Mouse (Mus musculus) induced T-regulatory cell, adult 2 months (primary cell): ENCODE measurements around the gene Fam241b.

Source experiments
- DNase-seq: peaks from one replicate; pipeline ENCODE4 v3.0.0-alpha.2; 2012; ENCODE audit warnings: low read depth

The Fam241b gene

GRCm38 (mm10) chr10:62143820-62144219 lies at the start of gene Fam241b:
Gene Fam241b (minus strand): TSS chr10:62143920.
- no peak for DNase-seq

- DNase-seq = no peak
Measured at GRCm38 (mm10) chr10:62192701-62193157, 49.0 kb upstream of the Fam241b start.

- no peak for DNase-seq
Measured at GRCm38 (mm10) chr10:62190821-62191220, 47.1 kb upstream of the Fam241b start.

GRCm38 (mm10) chr10:62189910-62190309 lies 46.2 kb upstream of the Fam241b start:
- DNase-seq = no peak

GRCm38 (mm10) chr10:62189303-62189702 lies 45.6 kb upstream of the Fam241b start:
- DNase-seq = no peak

DNA sequence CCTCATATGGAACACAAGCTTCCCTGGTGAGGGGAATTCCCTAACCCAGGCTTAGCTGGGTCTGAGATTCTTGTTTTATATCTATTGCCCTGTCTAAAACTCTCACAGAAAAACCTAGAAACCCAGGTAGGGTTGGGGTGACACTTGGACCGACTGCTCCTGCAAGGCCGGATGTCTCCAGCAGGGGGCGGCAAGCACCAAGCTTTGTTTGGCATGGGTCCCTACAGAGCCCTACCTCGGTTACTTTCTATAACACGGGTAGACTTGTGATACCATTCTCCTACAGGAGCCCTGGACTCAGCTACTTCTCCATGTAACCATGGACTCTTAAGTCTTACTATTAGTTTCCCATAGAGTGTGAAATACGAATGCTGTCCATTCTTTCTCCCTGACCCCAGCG lies 43.2 kb upstream of the Fam241b start:
- peak; percentile 76 for DNase-seq

DNA sequence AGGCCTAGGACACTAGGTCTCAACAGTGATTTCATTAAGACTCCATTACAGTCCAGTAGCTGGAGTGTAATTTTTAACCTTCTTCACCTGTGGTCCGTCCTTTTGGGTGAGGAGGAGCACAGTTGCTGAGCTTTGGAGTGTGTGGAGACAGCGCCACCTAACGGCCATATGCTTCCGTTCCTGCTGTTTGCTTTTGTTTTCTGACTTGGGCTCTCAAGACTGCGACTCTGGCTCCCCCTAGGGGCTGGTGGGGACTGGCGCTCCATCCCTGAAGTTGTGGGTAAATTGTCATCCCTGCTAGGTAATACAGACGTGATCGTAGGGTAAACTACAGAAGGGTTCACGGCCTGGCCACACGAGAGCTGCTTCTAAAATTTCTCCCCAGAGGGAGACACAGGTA lies 39.3 kb upstream of the Fam241b start:
- peak; percentile 96 for DNase-seq

- DNase-seq = peak; percentile 6
Measured at GRCm38 (mm10) chr10:62182471-62183014, 38.8 kb upstream of the Fam241b start.

DNA sequence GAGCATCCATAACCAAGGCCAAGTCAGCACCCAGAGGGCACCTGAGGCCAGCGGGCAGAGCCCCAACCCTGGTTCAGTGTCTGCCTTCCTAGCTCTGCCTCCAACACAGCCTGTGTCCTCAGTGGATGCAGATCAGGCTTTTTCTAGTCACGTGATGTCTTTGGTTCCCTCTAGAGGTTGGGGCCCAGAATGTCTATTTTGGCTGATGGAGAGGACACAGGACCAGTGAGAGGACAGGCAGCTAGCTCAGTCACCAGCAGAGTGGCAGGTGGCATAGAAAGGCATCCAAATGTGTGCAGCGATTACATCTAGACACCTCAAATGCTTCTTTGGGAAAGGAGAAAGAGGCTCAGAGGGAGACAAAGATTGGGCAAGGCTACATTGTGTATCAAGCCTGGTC lies 38.0 kb upstream of the Fam241b start:
- peak; percentile 30 for DNase-seq

DNA sequence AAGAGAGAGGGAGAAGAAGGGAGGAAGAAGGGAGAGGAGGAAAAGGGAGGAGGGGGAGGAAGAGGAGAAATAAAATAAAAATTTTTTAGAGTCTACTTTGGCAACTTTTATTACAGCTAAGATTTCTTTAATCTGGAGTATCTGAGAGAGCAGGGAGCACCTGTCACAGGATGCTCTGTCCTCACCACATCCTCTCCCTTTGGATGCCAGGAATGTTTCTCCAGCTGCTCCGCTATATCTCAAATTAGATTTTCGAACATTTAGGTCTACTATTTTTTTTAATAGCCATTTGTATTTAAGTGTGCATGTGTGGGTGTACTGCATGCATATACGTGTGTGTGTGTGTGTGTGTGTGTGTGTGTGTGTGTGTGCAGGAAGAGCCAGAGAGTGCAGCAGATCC lies 36.2 kb upstream of the Fam241b start:
- DNase-seq = no peak

- DNase-seq = no peak
Measured at GRCm38 (mm10) chr10:62174533-62175313, 31.0 kb upstream of the Fam241b start.

- DNase-seq = no peak
Measured at GRCm38 (mm10) chr10:62173941-62174448, 30.3 kb upstream of the Fam241b start.

DNA sequence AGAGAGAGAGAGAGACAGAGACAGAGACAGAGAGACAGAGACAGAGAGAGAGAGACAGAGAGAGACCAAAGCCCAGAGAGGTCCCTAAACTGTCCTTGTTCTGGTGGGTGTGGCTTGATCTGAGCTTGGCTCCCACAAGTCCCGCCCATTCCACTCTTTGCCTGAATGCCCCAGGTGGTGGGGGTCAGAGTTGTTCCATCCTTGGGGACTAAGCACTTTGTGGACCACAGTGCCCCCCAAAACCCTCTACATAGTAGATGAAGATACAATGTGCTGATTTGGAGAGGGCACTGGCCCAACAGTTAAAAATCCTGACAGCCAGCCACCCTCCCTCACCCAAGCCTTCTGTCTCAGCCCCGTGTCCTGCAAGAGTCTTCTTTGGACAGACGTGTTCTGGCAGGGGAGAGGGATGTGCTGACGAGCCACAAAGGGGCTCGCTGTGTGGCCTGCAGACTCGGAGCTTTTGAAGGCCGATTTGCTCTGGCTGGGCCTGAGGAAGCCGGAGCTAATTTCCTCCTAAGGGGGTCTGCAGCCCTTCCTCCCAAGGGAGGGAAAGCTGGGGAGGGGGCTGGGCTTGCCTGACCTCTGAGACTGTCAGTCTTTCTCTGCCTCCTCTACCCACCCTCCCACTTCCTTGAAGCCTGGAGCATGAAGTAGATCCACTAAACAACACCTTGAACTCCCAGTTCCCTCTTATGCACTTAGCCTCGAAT lies 29.3 kb upstream of the Fam241b start:
- no peak for DNase-seq

GRCm38 (mm10) chr10:62162410-62162809 lies 18.7 kb upstream of the Fam241b start:
- DNase-seq = no peak

DNA sequence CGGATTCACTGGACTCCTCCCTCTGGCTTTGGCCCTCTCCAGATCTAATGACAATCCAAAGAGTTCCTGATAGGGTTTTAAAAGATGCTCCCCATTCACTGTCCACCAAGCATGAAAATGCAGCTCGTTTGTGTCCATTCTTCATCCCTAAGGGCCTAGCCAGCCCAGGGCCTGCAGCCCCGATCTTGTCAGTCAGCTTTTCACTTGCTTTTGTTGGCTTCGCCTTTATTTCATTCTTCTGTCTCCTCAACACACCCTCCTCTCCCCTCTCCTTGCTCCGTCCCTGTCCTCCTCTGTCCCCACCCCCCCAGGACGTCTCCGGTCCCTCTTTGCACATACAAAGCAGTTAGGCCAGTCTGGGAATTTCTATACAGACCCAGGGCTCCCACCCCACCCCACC lies 6.2 kb upstream of the Fam241b start:
- no peak for DNase-seq

DNA sequence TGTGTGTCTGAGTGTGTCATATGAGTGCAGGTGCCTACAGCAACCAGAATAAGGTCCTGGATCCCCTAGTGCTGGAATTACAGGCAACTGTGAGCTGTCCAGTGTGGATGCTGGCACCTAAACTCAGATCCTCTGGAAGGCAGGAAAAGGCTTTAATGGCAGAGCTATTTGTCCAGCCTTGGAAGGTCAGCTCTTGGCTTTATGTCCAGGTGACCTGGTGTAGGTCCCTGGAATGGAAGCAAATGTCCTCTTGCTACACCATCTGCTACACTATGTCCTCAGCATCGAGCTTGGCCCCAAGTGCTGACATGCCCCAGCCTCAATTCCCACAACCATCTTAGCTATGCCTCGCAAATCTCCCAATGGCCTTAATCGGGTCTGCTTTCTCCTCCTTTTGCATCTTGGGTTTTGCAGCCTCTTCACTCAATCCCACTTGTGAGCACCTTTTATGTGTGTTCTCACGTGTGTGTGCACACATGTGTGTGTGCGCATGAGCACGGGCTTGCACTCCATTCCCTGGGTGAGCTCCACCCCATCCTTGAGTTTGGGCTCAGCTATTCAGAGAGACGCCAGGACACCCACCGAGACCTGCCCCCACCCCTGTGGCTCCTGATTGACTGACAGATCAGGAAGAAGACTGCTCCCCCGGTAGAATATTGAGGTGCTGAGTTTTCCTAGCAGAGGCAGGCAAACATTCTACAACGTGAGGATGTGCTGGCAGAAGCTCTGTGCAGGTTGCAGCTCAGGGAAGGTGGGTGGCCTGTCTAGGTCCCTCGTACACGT lies 3.9 kb upstream of the Fam241b start:
- no peak for DNase-seq

DNA sequence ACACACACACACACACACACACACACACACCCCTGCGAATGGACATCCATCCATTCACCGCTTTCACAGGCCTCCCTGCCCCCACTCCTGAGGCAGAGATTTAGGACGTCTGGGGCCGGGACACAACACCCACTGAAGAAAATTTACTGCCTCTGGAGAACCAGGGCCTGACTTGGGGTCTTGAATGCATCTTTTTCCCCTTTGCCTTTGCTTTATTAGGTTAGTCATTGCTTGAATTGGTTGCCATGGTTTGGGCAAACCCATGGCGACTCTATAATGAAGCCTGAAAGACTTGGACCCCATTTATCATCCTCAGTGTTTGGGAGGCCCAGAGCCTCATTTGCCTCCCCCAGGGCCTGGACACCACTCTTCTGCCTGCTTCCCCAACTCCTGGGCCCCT lies 2.2 kb upstream of the Fam241b start:
- DNase-seq = no peak

GRCm38 (mm10) chr10:62138040-62138439 lies 5.7 kb downstream of the Fam241b start:
- no peak for DNase-seq

- DNase-seq = no peak
Measured at GRCm38 (mm10) chr10:62137150-62137549, 6.6 kb downstream of the Fam241b start.

GRCm38 (mm10) chr10:62135696-62136470 lies 7.8 kb downstream of the Fam241b start:
- no peak for DNase-seq

DNA sequence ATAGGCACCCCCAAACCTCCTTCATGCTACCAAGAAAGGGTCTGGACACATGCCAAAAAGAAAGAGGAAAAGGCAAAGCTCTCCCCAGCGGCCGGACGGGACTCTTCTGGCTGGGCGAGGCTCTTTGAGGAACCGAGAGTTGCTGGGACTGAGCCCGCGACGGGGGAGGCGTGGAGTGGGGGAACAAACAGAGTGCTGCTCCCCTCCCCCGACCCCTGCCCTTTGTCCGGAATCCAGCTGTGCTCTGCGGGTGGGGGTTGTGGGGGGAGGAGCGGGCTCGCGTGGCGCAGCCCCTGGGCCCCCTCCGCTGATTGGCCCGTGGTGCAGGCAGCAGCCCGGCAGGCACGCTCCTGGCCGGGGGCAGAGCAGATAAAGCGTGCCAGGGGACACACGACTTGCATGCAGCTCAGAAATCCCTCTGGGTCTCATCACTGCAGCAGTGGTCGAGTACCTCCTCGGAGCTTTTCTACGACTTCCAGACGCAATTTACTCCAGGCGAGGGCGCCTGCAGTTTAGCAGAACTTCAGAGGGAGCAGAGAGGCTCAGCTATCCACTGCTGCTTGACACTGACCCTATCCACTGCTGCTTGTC lies 10.9 kb downstream of the Fam241b start, which contains the start of gene Neurog3:
Neurog3 (plus strand) TSS at position 400 of the 591 bp plus-strand sequence.
- no peak for DNase-seq
